Mouse (Mus musculus): ENCODE data around the gene Adamts1. TPM values are rescaled to one million over a fixed set of nuclear protein-coding genes. Genes with fewer than 3 reads are reported as not detected.
A peak's percentile ranks its signal among the peaks of the same experiment; 100 is the strongest.

Adamts1 gene
- total RNA-seq, 4 experiments from 2014 or later, result 23.1 to 26.8 (median 25.4) TPM

DNA sequence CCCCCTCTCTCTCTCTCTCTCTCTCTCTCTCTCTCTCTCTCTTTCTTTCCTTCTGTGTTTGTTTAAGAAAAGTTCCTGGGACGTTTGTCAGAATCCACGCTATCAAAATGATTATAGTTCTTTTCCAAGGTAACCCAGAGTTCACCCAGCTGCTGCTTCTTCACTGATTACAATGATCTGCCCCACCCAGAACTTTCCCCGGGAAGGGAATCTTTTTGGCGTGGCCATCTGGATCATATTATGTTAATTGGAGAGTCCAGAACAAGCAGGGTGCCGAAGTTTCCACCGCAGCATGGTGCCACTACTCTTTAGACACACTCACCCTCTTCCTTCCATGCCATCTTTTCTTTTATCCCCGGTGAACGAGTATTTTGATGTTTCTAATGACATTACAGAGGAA lies 37.2 kb downstream of the Adamts1 start:
- no peak for DNase-seq (ENCODE audit: low spot score)

DNA sequence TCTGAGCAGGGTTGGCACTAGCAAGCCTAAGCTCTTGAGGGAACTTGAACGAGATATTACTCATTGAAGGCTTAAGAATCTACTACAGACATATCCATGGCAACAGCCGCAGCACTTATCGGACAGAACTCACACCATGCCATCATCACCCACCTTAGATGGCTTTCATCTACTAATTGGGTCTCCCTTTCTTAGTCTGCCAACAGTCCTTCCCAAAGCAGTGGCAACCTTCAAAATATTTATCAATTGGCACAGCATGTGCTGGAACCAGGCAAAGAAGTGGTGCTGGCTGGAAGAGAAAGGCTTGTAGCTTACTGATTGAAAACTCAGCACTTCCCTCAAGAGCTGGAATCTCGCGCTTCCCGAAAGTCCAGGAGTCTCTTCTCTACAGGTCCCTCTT lies 37.7 kb downstream of the Adamts1 start:
- peak; percentile 35 for DNase-seq (ENCODE audit: low spot score)

DNA sequence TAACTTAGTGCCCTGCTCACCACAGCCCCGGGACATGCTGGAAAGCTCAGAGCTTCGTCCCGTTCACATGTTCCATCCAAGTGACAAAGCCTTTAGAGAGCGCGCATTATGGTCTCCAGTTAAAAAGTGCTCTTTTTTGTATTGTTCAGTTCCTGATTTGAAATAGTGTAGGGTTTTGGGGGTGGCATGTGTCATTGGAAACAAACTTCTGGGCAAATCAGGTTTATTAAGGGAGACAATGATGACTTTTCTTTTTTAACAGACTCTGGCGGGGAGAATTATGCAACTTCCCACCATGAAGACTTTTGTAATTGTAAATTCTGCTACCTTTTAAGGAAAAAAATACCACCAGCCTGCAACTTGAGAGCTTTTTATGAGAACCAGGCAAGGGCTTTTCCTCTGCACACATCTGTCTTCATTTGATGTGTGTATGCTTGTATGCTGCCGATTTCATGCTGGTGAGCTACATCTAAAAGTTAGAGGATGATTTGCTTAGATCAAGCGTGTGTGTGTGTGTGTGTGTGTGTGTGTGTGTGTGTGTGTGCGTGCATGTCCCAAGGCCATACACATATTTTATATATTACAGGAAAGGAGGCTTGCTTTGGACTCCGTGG lies 40.8 kb downstream of the Adamts1 start:
- no peak for DNase-seq (ENCODE audit: low spot score)

DNA sequence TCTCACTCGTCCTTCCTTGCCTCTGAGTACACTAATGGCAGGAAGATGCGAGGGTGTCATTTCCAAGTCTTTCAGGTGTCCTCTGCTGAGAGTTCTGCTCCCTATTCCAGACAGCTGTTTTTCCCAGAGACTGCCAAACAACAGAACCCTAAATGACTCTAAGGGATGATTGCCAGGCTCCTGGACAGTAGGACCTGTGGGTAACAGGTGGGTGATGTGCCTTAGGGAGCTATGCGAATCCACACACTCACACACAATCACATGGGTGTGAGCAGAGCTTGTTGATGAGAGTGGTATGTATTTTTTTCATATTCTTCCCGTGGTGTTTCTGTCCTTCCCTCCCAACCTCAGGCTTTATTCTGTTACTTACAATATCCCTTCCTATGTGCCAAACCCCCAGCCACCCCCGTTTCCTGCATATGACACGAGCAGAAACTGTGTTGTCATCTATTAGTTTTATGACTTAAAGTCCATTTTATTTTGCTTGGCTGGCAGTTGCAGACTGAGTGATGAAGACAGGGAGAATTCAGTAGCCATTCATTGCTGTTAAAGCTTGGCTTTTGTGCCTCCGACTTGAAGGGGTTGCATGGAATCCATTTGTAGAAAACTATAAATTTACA lies 41.8 kb downstream of the Adamts1 start:
- DNase-seq (ENCODE audit: low spot score), result no peak

DNA sequence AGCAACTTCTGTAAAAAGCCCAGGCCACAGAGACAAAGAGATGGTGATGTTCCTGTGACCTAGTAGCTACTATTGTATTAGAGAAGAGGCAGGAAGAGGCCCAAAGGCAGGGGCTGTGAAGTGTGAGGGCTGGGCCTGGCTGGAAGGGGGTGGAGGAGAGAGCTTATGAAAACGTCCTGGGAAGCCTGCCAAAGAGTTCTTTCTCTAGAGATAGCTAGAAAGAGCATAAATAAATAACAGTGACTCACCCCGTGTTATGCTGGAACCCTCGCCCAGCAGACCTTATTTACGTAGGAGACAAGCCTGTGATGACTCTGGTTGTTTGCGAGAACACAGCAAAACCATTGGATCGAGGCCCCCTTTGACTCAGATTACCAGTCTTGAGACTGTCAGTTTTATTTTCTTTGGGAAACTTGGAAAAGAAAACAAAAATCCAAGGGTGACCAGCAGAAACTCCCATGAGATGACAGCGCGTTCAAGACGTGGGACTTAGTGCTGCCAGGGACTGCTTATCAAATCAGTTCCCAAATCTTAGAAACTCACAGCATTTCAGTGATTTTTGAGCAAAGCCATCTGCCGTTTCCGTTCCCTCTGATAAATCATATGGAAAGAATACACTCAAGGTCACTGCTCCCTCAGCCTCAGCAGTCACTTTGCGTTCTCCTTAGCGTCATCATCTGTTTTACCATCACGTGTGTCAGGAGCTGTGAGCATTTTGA lies 46.7 kb downstream of the Adamts1 start:
- DNase-seq (ENCODE audit: low spot score), result peak; percentile 91

DNA sequence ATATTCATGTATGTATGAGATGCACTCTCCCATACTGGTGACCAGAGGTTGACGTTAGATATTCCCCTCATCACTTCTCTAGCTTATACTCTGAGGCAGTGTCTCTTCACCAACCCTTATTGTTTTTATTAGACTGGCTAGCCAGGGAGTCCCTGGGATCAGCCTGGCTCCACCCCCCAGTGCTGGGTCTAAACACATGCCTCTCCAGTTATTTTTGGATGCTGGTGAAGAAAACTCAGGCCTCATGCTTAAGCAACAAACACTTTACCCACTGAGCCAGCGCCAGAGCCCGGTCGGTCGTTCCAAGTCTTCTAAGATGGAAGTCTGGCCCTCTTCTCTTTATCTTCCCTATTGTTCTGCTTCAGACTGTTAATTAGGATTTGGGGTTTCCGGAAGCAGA lies 53.6 kb downstream of the Adamts1 start:
- peak; percentile 55 for DNase-seq (ENCODE audit: low spot score)

DNA sequence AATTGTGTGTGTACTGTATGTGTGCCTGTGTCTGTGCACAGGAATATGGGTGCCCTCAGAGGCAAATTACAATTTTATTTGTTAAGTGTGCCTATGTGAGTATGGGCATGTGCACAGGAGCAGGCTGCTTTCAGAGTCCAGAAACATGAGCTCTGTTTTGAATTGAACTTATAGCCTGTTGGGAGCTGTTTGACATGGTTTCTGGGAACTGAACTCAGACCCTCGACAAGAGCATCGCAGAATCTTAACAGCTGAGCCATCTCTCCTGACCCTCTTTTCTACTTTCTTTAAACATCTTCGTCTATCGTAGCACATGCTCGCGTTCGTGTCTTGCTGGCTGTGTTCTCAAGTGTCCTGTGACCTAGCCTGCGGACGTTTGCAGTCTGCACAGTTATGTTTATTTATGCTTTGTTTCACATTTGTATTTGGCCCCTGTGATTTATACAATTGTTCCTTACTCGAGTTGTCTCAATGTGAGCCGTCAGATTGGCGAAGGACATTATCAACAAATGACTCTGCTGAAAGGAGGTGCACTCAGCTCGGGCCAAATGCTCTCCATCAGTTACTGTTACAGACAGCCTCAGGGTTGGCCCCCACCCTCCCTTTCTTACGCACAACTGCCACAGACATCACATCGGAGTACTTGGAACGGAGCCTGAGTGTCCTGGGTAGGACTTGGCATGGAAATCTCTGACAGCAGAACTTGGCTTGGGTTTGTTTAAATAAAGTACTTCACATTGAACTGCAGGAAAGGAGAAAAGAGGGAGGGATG lies 55.1 kb downstream of the Adamts1 start:
- DNase-seq (ENCODE audit: low spot score), result peak; percentile 83

DNA sequence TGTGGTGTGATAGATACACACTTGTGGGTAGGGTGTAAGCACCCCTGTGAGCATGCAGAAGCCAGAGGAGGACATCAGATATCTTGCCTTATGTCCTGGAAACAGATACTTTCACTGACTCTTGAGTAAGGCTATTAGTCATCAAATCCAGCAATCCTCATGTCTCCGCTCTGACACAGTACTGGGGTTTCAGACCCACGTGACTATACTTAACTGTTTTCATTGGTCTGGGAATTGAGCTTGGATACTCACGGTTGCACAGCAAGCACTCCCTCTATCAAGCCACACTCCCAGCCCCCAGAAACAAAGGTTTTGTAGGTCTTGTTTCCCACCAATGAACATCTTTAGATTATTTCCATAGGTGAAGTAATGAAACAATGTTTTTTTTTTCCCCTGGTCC lies 56.5 kb downstream of the Adamts1 start:
- no peak for DNase-seq (ENCODE audit: low spot score)

Other genes starting within 250 kb of the Adamts1 start
- 10 to 100 TPM; 32.1 to 38.8 (median 35.8) TPM for gene Cyyr1, start 249.7 kb downstream of the Adamts1 start, total RNA-seq (2022)
- gene Adamts5, start 98.7 kb upstream of the Adamts1 start, total RNA-seq (2022), result 1 to 10 TPM; 5.6 to 7.9 (median 6.0) TPM